In the genomic region with DNA sequence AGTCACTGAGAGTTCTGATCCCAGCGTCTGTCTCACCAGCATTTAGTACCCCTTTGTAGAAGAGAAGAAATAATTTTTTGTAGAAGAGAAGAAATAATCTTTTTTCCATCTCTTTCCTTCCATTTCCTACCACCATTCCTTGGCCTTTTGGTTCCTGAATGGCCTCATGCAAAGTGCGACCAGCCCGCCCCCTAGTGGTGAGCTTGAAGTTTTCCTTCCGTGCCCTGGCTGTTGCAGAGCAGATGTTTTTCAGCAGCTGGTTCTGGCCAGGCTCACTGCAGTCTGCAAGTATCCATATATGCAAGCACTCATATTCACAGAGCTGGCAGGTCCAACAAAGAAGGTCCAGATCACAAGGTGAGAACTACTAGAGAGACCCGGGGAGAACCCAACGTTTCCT, we compare ENCODE assay signal across 8 mouse cellular contexts. TPM values are rescaled to one million over a fixed set of nuclear protein-coding genes. Genes with fewer than 3 reads are reported as not detected.
DNase-seq lines count a peak whose midpoint lies in the region; ATAC-seq and TF ChIP-seq lines count a peak whose summit lies in the region.

No protein-coding gene starts in this region.

- H3K4me1 ChIP-seq in forebrain, embryonic 12.5 days: no peaks in the 10 kb centered on the region
- H3K4me1 ChIP-seq in olfactory bulb, adult 2 months (ENCODE audit: control insufficient read depth, insufficient read depth, low read length): no peaks in the 10 kb centered on the region

- no peak overlapping the region for H3K9ac ChIP-seq in forebrain, embryonic 12.5 days

- H3K9me3 ChIP-seq in forebrain, embryonic 12.5 days: no peaks in the 10 kb centered on the region

- ATAC-seq in forebrain, embryonic 12.5 days (ENCODE audit: low FRiP score): 0 out of 2 replicates have a peak, but pooled peaks have one; percentile 46
- ATAC-seq in monocyte, adult 5-6 weeks (replicated peaks; ENCODE audit: insufficient number of reproducible peaks, low FRiP score, low TSS enrichment, poor library complexity, severe bottlenecking): no peak

- no peak overlapping the region for H3K27ac ChIP-seq in forebrain, embryonic 12.5 days
- H3K27ac ChIP-seq in olfactory bulb, adult 2 months (ENCODE audit: insufficient read depth, low read depth, low read length): no peak overlapping the region

- no peak overlapping the region for H3K4me2 ChIP-seq in forebrain, embryonic 12.5 days

- H3K4me3 ChIP-seq in forebrain, embryonic 12.5 days (replicated peaks): no peak overlapping the region
- no peak overlapping the region for H3K4me3 ChIP-seq in olfactory bulb, adult 2 months (ENCODE audit: insufficient read depth, low read depth, low read length)

- no peak for TF ChIP-seq POLR2A in olfactory bulb, adult 2 months (IDR thresholded peaks at IDR 0.05; ENCODE audit: insufficient read depth, low read depth, low read length)

- 23% methylated on average over 6 of the region's 6 CpGs for WGBS in forebrain, embryonic 12.5 days
- WGBS in olfactory bulb, adult 2 months: 30% methylated on average over 6 of the region's 6 CpGs

- H3K27me3 ChIP-seq in forebrain, embryonic 12.5 days: 0 out of 2 replicates have a peak, but pooled peaks cover 3% of the 10 kb centered on the region

- no peaks in the 10 kb centered on the region for H3K36me3 ChIP-seq in forebrain, embryonic 12.5 days (replicated peaks)

- peak; percentile 4 to 25 for DNase-seq in cerebellum, postnatal 36 days
- DNase-seq in cerebellum, adult 8-10 months: no peak
- peak; percentile 56 for DNase-seq in right cerebral cortex, postnatal 4 days
- DNase-seq in right cerebral cortex, adult 18-20 months: no peak
- peak; percentile 79 to 81 for DNase-seq in kidney, postnatal 4 days

- TF ChIP-seq CTCF in olfactory bulb, adult 2 months (IDR thresholded peaks at IDR 0.05; ENCODE audit: insufficient read depth, low read depth, low read length): peak; percentile 55; the same call in 1 of the 2 replicates

RNA-seq across cellular contexts. Expression of a gene that starts 9.6 kb away (rescaled TPM):
- 30.0 and 30.3 TPM in 2 replicates for polyA plus RNA-seq in forebrain, embryonic 12.5 days (2016; fragmentation: Nextera tagmentation; extraction: Ambion mirVana)
- not detected in 2 replicates for polyA plus RNA-seq in olfactory bulb, adult 2 months (2012; ENCODE audit: insufficient read depth, insufficient read length, low replicate concordance, missing spikeins)
- 0.87 to 1.1 TPM in 2 of 3 replicates, not detected in the other for total RNA-seq in monocyte, adult 5-6 weeks (2017)

Comparison
In these comparisons a context has a peak if more than half of its experiments do, and no peak if none do; other contexts are left out.
1. DNase-seq: peak in cerebellum, postnatal 36 days (2 of 2), right cerebral cortex, postnatal 4 days (single experiment) and kidney, postnatal 4 days (2 of 2); none in cerebellum, adult 8-10 months (single experiment) and right cerebral cortex, adult 18-20 months (single experiment).